Mouse (Mus musculus): Measurements from ENCODE around the gene 6030445D17Rik. TPM values are rescaled to one million over a fixed set of nuclear protein-coding genes. Genes with fewer than 3 reads are reported as not detected.

6030445D17Rik gene
- 0.19 and 0.25 TPM in 2 replicates for polyA plus RNA-seq (2021; fragmentation: Nextera tagmentation)
- long read RNA-seq, experiment 1, result 0 reads
- long read RNA-seq, experiment 2, result 0 reads

DNA sequence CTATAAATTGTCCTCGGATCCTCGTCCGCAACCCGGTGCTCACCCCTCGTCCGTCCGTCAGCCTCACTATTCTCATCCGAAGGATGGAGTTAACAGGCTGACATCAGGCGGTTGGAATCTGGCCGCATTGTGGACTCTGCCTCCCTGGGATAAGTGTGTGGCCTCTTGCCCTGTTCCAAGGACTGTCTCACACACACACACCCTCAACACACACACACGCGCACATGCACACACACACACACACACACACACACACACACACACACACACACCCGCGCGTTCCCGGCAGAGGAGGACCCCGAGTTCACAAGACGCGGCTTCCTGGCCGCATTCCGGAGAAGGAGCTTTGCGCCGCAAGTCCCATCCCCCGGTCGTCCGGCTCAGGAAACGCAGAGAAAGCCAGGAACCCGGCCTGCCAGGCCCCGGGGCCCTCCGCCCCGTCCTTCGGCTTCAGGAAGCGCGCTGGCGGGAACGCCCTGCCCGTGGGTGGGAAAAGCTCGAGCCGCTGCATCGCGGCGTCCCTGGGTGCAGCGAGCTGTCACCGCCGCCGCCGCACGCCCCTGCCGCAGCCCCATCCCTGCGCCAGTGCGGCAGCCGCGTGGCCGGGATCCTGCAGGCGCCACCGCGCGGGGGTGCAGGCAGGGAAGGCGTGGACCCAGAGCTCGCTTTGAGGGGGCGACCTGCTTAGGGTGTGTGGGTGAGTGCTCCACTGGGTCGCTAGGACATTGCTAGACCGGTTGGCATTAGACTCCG lies at the start of gene 6030445D17Rik:
TSS of gene 6030445D17Rik (plus strand) at position 165 of the 753 bp plus-strand sequence.

DNA sequence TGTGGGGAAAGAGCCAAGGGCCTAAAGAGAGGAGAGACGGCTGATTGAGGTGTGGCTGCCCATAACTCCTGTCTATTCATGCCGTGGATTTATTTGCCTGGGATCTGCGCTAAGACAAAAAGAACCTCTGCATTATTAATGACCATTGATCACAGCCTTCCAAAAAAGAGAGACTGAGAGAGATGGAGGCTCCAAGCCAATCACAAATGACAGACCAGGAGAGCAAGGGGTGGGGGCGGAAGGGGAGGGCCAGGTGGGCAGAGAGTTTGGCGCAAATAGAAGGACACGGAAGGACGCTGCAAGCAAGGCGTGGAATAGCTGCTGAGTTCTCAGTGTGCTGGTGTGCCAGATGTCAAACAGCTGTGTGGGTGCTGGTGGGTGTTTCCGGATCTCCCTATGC lies 38.8 kb upstream of the 6030445D17Rik start, which contains the start of gene Htr1d:
TSS of gene Htr1d (plus strand) at position 301 of the 400 bp plus-strand sequence.

DNA sequence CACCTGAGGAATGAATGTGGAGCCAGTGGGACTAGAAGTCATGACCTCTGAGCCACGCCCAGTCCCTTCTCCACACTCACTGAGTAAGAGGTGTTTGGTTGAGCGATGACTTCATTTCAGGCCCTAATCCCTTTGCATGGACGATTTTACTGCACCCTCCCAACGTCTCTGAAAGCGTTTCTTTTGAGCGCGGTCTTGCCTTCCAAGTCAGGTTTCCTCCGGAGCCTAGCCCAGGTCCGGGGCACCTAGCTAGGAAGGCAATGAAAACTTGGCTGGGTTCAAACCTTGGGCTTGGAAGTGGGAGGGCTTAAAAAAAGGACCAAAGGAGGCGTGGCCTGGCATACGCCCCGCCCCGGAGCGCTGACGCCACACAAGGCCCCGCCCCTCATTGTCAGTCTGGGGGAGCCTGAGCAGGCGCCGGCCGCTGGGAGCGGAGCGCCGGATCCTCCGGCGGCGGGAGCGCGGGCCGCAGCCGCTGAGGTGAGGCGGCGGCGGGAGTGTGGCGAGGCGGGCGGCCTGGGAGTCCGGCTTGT lies 7.4 kb downstream of the 6030445D17Rik start, which contains the start of gene Luzp1:
TSS of gene Luzp1 (plus strand) at position 391 of the 533 bp plus-strand sequence.

Other genes with a start within 250 kb of the 6030445D17Rik start
- gene Tcea3, start 214.5 kb upstream of the 6030445D17Rik start, polyA plus RNA-seq (2021; fragmentation: Nextera tagmentation), result 1.3 and 4.7 TPM in 2 replicates
- gene Zfp46, start 177.6 kb upstream of the 6030445D17Rik start, polyA plus RNA-seq (2021; fragmentation: Nextera tagmentation), result 8.8 and 9.9 TPM in 2 replicates
- gene Hnrnpr, start 151.3 kb upstream of the 6030445D17Rik start, polyA plus RNA-seq (2021; fragmentation: Nextera tagmentation), result 79.1 and 84.7 TPM in 2 replicates
- gene Htr1d, start 38.7 kb upstream of the 6030445D17Rik start, polyA plus RNA-seq (2021; fragmentation: Nextera tagmentation), result 0.16 and 0.62 TPM in 2 replicates
- 75.5 and 81.9 TPM in 2 replicates for gene Luzp1, start 7.5 kb downstream of the 6030445D17Rik start, polyA plus RNA-seq (2021; fragmentation: Nextera tagmentation)
- 6.9 and 8.9 TPM in 2 replicates for gene Kdm1a, start 140.5 kb downstream of the 6030445D17Rik start, polyA plus RNA-seq (2021; fragmentation: Nextera tagmentation)
- not detected in 2 replicates for gene Tex46, start 148.2 kb downstream of the 6030445D17Rik start, polyA plus RNA-seq (2021; fragmentation: Nextera tagmentation)
- not detected in 2 replicates for gene Lactbl1, start 160.4 kb downstream of the 6030445D17Rik start, polyA plus RNA-seq (2021; fragmentation: Nextera tagmentation)